Mouse (Mus musculus) G1E-ER4 (cell line): Measurements from ENCODE around the gene Adad2. TPM values are rescaled to one million over a fixed set of nuclear protein-coding genes. Genes with fewer than 3 reads are reported as not detected.

Experiments
- GATA1 ChIP-seq: IDR thresholded peaks from one replicate; pipeline ENCODE4 v1.8.0; 2012; ENCODE audit warnings: low read length, inconsistent platforms
- polyA plus RNA-seq: library from polyadenylated mRNA; stranded (reverse); fragments of >175 nt; gene quantifications from 2 replicates; pipeline ENCODE4 v1.2.3, GENCODE M21; 2012

The Adad2 gene
- polyA plus RNA-seq, 1 experiment: not detected

GRCm38 (mm10) chr8:119646197-119646596, 33.6 kb downstream of the Adad2 start:
- no peak for TF ChIP-seq GATA1

GRCm38 (mm10) chr8:119646846-119647245, 34.3 kb downstream of the Adad2 start:
- TF ChIP-seq GATA1: no peak

- TF ChIP-seq GATA1: no peak
These were observed 38.8 kb downstream of the Adad2 start for GRCm38 (mm10) chr8:119651324-119651723.

- TF ChIP-seq GATA1: no peak
These were observed 44.3 kb downstream of the Adad2 start for GRCm38 (mm10) chr8:119656709-119657464.

- no peak for TF ChIP-seq GATA1
These were observed 48.5 kb downstream of the Adad2 start for GRCm38 (mm10) chr8:119661081-119661480.

GRCm38 (mm10) chr8:119661892-119662291, 49.3 kb downstream of the Adad2 start:
- no peak for TF ChIP-seq GATA1

GRCm38 (mm10) chr8:119663440-119663839, 50.9 kb downstream of the Adad2 start:
- TF ChIP-seq GATA1: no peak

- TF ChIP-seq GATA1: no peak
These were observed 52.7 kb downstream of the Adad2 start for GRCm38 (mm10) chr8:119665270-119665669.

Other genes starting within 250 kb of the Adad2 start
- 16.9 and 17.1 TPM in 2 replicates for gene Mlycd, start 217.9 kb upstream of the Adad2 start, polyA plus RNA-seq
- gene Osgin1, start 178.6 kb upstream of the Adad2 start, polyA plus RNA-seq: 0.04 and 0.11 TPM in 2 replicates
- not detected in 2 replicates for gene Necab2, start 166.0 kb upstream of the Adad2 start, polyA plus RNA-seq
- not detected in 2 replicates for gene Slc38a8, start 111.0 kb upstream of the Adad2 start, polyA plus RNA-seq
- gene Mbtps1, start 54.0 kb upstream of the Adad2 start, polyA plus RNA-seq: 118 and 157 TPM in 2 replicates
- 34.2 and 43.7 TPM in 2 replicates for gene Hsdl1, start 37.6 kb upstream of the Adad2 start, polyA plus RNA-seq
- gene Dnaaf1, start 37.5 kb upstream of the Adad2 start, polyA plus RNA-seq: 0.08 and 0.09 TPM in 2 replicates
- 48.9 and 57.6 TPM in 2 replicates for gene Taf1c, start 7.5 kb upstream of the Adad2 start, polyA plus RNA-seq
- not detected in 2 replicates for gene Kcng4, start 22.9 kb downstream of the Adad2 start, polyA plus RNA-seq
- gene Wfdc1, start 53.6 kb downstream of the Adad2 start, polyA plus RNA-seq: not detected in 2 replicates
- gene Atp2c2, start 87.3 kb downstream of the Adad2 start, polyA plus RNA-seq: not detected in 2 replicates
- 6.4 and 8.3 TPM in 2 replicates for gene Tldc1, start 165.7 kb downstream of the Adad2 start, polyA plus RNA-seq
- 10.6 and 12.3 TPM in 2 replicates for gene Cotl1, start 227.8 kb downstream of the Adad2 start, polyA plus RNA-seq
- gene Klhl36, start 249.5 kb downstream of the Adad2 start, polyA plus RNA-seq: 4.5 and 5.0 TPM in 2 replicates